Mouse (Mus musculus) hindbrain, embryonic 16.5 days (tissue): ENCODE data around the gene Uqcc1. TPM values are rescaled to one million over a fixed set of nuclear protein-coding genes. Genes with fewer than 3 reads are reported as not detected.

Experiments used
- ATAC-seq: fragments of 200-750 bp; cut with Nextera tagmentation; 2 replicates; pipeline ENCODE4 v1.8.0; 2017; ENCODE audit warnings: moderate TSS enrichment, moderate library complexity
- H3K27ac ChIP-seq: fragments of 300-500 bp; sonication (generic); 2 replicates; pipeline ENCODE4 v1.5.1; 2014; ENCODE audit warnings: low read depth, mild to moderate bottlenecking, control low read depth, low read length, moderate library complexity
- H3K27me3 ChIP-seq: fragments of 300-500 bp; sonication (generic); replicated peaks from 2 replicates; pipeline ENCODE4 v1.6.1; 2014; ENCODE audit warnings: low read length; ENCODE audit not compliant: control insufficient read depth, insufficient read depth
- H3K36me3 ChIP-seq: fragments of 300-500 bp; sonication (generic); 2 replicates; pipeline ENCODE4 v1.6.1; 2014; ENCODE audit warnings: mild to moderate bottlenecking, low read length, moderate library complexity, mixed read lengths; ENCODE audit not compliant: control insufficient read depth, insufficient read depth
- H3K4me1 ChIP-seq: fragments of 300-500 bp; sonication (generic); 2 replicates; pipeline ENCODE4 v1.6.1; 2014; ENCODE audit warnings: low read depth, low read length; ENCODE audit not compliant: control insufficient read depth, insufficient read depth
- H3K4me2 ChIP-seq: fragments of 300-500 bp; sonication (generic); 2 replicates; pipeline ENCODE4 v1.6.1; 2014; ENCODE audit warnings: mild to moderate bottlenecking, low read length, control low read depth, moderate library complexity
- H3K4me3 ChIP-seq: fragments of 300-500 bp; sonication (generic); 2 replicates; pipeline ENCODE4 v1.5.1; 2014; ENCODE audit warnings: mild to moderate bottlenecking, low read length, control low read depth, moderate library complexity
- H3K9ac ChIP-seq: fragments of 300-500 bp; sonication (generic); 2 replicates; pipeline ENCODE4 v1.6.1; 2014; ENCODE audit warnings: low read depth, mild to moderate bottlenecking, control low read depth, low read length, moderate library complexity
- H3K9me3 ChIP-seq: fragments of 300-500 bp; sonication (generic); 2 replicates; pipeline ENCODE4 v1.6.1; 2014; ENCODE audit warnings: mild to moderate bottlenecking, low read length, moderate library complexity; ENCODE audit not compliant: control insufficient read depth
- WGBS: fragments of 180-500 bp; shearing (Covaris S2); extraction: QIAGEN DNeasy Blood & Tissue Kit; methylation state at CpG from one replicate; pipeline ENCODE4 v1.1.7; 2014; 5-methylcytosine and 5-hydroxymethylcytosine counted together
- polyA plus RNA-seq: library from polyadenylated mRNA; unstranded; fragments of >200 nt; fragmentation: Nextera tagmentation; extraction: Ambion mirVana; gene quantifications from 2 replicates; pipeline ENCODE4 v1.2.1, GENCODE M21; 2015

Uqcc1 gene
- polyA plus RNA-seq, 1 experiment from 2014 or later = 74.9 TPM

- Histone ChIP-seq H3K27ac (peak within 1 kb of the TSS; percentile 80), H3K4me1 (peaks cover 16% of the 10 kb centered on the region), H3K9ac (peak within 1 kb of the TSS; percentile 75), H3K27me3 (no peaks in the 10 kb centered on the region), H3K4me3 (peak within 1 kb of the TSS; percentile 83), H3K4me2 (peak within 1 kb of the TSS; percentile 97), H3K36me3 (peaks cover 10% of the 10 kb centered on the region), H3K9me3 (no peaks in the 10 kb centered on the region)
- 2% methylated on average over 27 of the region's 27 CpGs for WGBS
- peak; percentile 95 for ATAC-seq
These were observed 103.3 kb downstream of the Uqcc1 start, which contains the start of gene Eif6 for GRCm38 (mm10) chr2:155826630-155827424. TSS of gene Eif6 (minus strand) at chr2:155826925.

GRCm38 (mm10) chr2:155825904-155826629 is 104.0 kb downstream of the Uqcc1 start:
- Histone ChIP-seq H3K4me3 (peak overlapping the region; percentile 83), H3K36me3 (peaks cover 13% of the 10 kb centered on the region), H3K4me1 (peaks cover 16% of the 10 kb centered on the region), H3K9ac (peak overlapping the region; percentile 75), H3K4me2 (peak overlapping the region; percentile 97), H3K27ac (peak overlapping the region; percentile 80), H3K27me3 (no peaks in the 10 kb centered on the region), H3K9me3 (no peaks in the 10 kb centered on the region)
- ATAC-seq = no peak
- WGBS = 2% methylated on average over 52 of the region's 52 CpGs

- WGBS = 97% methylated on average over 8 of the region's 8 CpGs
- Histone ChIP-seq H3K36me3 (peaks cover 13% of the 10 kb centered on the region), H3K9me3 (no peaks in the 10 kb centered on the region), H3K9ac (no peak overlapping the region), H3K4me2 (no peak overlapping the region), H3K27me3 (no peaks in the 10 kb centered on the region), H3K4me1 (peaks cover 21% of the 10 kb centered on the region), H3K27ac (no peak overlapping the region), H3K4me3 (no peak overlapping the region)
- ATAC-seq = no peak
These were observed 106.4 kb downstream of the Uqcc1 start for GRCm38 (mm10) chr2:155823722-155824121.

- Histone ChIP-seq H3K27ac (no peak overlapping the region), H3K36me3 (peaks cover 16% of the 10 kb centered on the region), H3K27me3 (no peaks in the 10 kb centered on the region), H3K4me1 (peaks cover 19% of the 10 kb centered on the region), H3K4me3 (no peak overlapping the region), H3K4me2 (no peak overlapping the region), H3K9me3 (no peaks in the 10 kb centered on the region), H3K9ac (no peak overlapping the region)
- no peak for ATAC-seq
- WGBS = 94% methylated on average over 5 of the region's 5 CpGs
These were observed 109.3 kb downstream of the Uqcc1 start for GRCm38 (mm10) chr2:155820779-155821178.

GRCm38 (mm10) chr2:155819449-155820251 is 110.5 kb downstream of the Uqcc1 start:
- 62% methylated on average over 6 of the region's 6 CpGs for WGBS
- H3K9ac ChIP-seq = peak overlapping the region; percentile 80
- H3K4me2 ChIP-seq = peak overlapping the region; percentile 93
- no peak; the same call in 1 of the 2 replicates for ATAC-seq
- H3K4me1 ChIP-seq = peaks cover 12% of the 10 kb centered on the region
- H3K36me3 ChIP-seq = peaks cover 18% of the 10 kb centered on the region
- H3K4me3 ChIP-seq = peak overlapping the region; percentile 58
- peak overlapping the region; percentile 86 for H3K27ac ChIP-seq
- no peaks in the 10 kb centered on the region for H3K27me3 ChIP-seq
- H3K9me3 ChIP-seq = no peaks in the 10 kb centered on the region

GRCm38 (mm10) chr2:155819392-155819448 is 110.9 kb downstream of the Uqcc1 start, which contains the start of gene BC029722:
TSS of gene BC029722 (minus strand) at chr2:155819426.
- peaks cover 20% of the 10 kb centered on the region for H3K36me3 ChIP-seq
- H3K4me3 ChIP-seq = peak within 1 kb of the TSS; percentile 58
- H3K27me3 ChIP-seq = no peaks in the 10 kb centered on the region
- ATAC-seq = no peak
- peaks cover 12% of the 10 kb centered on the region for H3K4me1 ChIP-seq
- H3K9me3 ChIP-seq = no peaks in the 10 kb centered on the region
- H3K4me2 ChIP-seq = peak within 1 kb of the TSS; percentile 93
- peak within 1 kb of the TSS; percentile 86 for H3K27ac ChIP-seq
- H3K9ac ChIP-seq = peak within 1 kb of the TSS; percentile 80

- Histone ChIP-seq H3K9me3 (no peaks in the 10 kb centered on the region), H3K27ac (peak overlapping the region; percentile 86), H3K4me2 (peak overlapping the region; percentile 93), H3K36me3 (peaks cover 20% of the 10 kb centered on the region), H3K27me3 (no peaks in the 10 kb centered on the region), H3K4me1 (peaks cover 12% of the 10 kb centered on the region), H3K9ac (peak overlapping the region; percentile 80), H3K4me3 (peak overlapping the region; percentile 58)
- peak; percentile 93 for ATAC-seq
- 2% methylated on average over 37 of the region's 37 CpGs for WGBS
These were observed 111.3 kb downstream of the Uqcc1 start for GRCm38 (mm10) chr2:155818596-155819391.

- H3K4me3 ChIP-seq = peak overlapping the region; percentile 58
- H3K9me3 ChIP-seq = no peaks in the 10 kb centered on the region
- no peak for ATAC-seq
- peak overlapping the region; percentile 80 for H3K9ac ChIP-seq
- no peak overlapping the region for H3K27ac ChIP-seq
- H3K4me1 ChIP-seq = peaks cover 12% of the 10 kb centered on the region
- peak overlapping the region; percentile 93 for H3K4me2 ChIP-seq
- H3K27me3 ChIP-seq = no peaks in the 10 kb centered on the region
- WGBS = 81% methylated on average over 10 of the region's 10 CpGs
- peaks cover 12% of the 10 kb centered on the region; the same call in 1 of the 2 replicates for H3K36me3 ChIP-seq
These were observed 112.5 kb downstream of the Uqcc1 start for GRCm38 (mm10) chr2:155817301-155818245.
